Mouse (Mus musculus) left cerebral cortex, postnatal 25 days (tissue): ENCODE measurements at regions not wholly inside any gene's neighbourhood (a gene's known extent, or its start where the extent isn't known, plus 50 kb on each side); places are given as distances from the start of the nearest gene placed in this dataset.

Experiments used
- DNase-seq, 2 experiments: peaks; one replicate each; pipeline ENCODE4 v3.0.0; 2022; ENCODE audit warnings: low spot score in 2 of 2, mixed read lengths in 1 of 2
- intact Hi-C: fragments of 180-260 bp; cut with DNase I; formaldehyde crosslinking; loops from one replicate; pipeline ENCODE4 v1.15.1; 2025

DNA sequence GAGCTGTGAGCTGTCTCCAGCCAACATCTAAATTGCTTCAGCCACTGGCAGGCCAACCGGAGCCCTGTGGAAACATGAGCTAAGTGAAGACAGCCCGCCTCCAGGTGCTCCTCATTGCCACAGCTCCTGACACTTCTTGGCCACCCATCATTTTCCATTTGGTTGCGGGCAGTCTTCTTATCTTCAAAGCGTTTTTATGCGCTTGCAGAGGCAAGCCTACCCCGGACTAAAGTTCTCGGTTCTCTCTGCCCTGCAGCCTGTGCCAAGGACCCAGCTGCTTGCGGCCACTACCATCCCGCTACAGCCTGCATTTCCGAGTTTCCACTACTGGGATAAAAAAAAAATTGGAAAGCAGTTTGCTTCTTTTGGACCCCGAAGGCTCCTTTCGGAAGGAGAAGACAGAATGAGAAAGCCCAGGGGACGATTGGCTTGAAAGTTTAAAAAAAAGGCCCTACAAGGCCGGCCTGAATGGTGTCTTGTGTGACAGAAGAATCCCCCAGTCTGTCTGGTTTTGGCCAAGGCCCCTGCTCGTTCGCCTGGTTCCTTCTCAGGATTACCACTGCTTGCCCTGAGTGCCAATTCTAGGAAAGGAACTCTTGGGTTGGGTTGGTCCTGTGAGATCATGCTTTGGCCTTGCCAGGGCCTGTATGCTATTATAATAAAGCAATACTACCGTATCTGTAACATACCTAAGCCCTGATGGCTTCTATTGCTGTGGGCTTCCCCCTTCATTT lies 124.6 kb upstream of the Meis1 start:
- intact Hi-C loops: no loop called here

DNA sequence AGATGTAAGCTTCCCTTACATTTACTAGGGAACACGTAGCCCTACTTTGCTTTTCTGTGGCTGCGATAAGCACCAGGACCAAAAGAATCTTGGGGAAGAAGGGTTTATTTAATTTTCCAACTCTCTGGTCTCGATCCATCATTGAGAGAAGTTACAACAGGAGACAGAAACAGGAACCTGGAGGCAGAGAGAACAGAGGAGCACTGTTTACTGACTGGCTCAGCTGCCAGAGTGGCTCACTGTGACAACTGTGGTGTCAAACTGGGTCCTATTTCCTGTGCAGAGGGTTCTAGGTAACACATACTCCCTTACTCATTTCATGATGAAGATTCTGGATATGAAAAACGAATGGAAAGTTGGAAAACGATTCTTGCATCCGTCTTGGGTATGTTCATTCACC lies 125.7 kb upstream of the Meis1 start:
- no peak for DNase-seq
- intact Hi-C loops: no loop called here

More for the DNA sequence above, 124.6 kb upstream of the Meis1 start:
- no peak for DNase-seq

GRCm38 (mm10) chr11:19145263-19145662 lies 126.5 kb upstream of the Meis1 start:
- intact Hi-C loops: no loop called here
- no peak for DNase-seq

DNA sequence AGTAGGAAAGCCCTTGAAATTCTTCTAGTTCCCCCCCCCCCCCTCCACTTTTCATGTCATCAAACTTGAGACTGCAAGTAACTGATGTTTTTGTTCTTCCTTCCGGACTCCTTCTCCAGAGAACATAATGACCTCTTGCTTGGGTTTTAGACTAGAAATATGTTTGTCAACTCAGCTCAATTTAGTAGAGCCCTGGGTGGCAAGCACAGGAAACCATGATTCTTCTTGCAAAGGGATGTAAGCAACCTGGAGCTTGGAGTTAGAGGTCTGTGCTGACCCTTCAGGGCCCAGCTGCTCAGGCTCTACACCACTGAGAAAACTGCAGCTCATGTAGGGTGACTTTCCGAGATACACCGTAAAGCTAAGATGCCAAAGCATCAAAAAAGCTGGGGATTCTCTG lies 127.2 kb upstream of the Meis1 start:
- intact Hi-C loops: no loop called here
- no peak for DNase-seq

DNA sequence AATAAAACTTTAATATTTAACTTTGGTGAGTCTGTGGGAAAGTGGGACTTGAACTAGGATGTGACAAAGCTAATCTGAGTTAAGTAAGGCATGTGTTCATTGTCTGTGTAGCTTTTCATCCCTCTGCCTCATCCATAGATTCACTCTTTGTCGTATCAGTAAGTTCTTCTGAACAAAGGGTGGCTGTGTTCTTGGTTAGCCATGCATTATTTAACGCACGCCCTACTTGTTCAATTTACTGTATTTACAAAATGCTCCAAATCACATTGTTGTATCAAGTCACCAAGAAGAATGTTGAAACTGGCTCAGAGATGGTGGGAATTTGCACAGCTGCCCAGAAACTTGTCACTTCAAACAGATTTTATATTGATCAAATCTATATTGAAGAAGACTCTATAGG lies 132.2 kb upstream of the Meis1 start:
- intact Hi-C loops: no loop called here
- DNase-seq: no peak

DNA sequence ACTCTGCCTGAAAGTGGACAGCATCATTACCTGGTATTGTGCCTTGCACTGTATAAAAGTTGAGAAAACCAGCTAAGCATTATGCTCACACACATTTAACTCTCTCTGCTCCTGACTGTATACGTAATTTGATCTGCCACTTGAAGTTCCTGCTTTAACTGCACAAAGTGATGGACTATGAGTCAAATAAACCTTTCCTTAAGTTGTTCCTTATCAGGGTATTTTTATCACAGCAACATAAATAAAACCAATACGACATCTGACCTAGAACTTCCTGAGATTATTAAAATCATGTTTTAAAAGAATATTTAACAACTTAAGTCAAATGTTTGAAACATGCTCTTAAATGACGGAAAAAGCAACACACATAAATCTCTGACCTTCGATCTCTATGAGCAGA lies 134.9 kb upstream of the Meis1 start:
- intact Hi-C loops: no loop called here
- no peak for DNase-seq

- DNase-seq: no peak
- intact Hi-C loops: no loop called here
Measured at GRCm38 (mm10) chr11:19154813-19155616, 136.2 kb upstream of the Meis1 start.

- intact Hi-C loops: no loop called here
Measured at GRCm38 (mm10) chr11:19155617-19155983, 136.8 kb upstream of the Meis1 start.

DNA sequence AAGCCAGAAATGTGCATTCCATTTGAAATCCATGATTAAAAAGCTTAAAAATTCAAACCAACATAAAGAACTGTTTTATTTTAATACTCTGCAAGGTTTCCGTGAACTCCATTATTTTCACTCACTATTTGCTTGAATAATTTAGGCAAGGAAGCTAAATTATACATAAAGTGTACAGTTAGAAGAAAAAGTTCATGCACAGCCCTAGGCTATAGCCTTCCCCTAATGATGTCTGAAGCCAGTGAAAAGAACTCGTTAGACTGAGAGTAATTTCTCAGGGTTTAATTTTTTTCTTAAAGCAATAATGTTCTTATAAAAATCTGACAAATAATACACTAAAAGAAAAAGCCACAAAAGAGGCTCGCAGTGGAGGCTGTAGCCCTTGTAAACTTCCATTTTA lies 141.4 kb upstream of the Meis1 start:
- intact Hi-C loops: no loop called here
- DNase-seq: no peak

More at GRCm38 (mm10) chr11:19155617-19155983, 136.8 kb upstream of the Meis1 start:
- no peak for DNase-seq

DNA sequence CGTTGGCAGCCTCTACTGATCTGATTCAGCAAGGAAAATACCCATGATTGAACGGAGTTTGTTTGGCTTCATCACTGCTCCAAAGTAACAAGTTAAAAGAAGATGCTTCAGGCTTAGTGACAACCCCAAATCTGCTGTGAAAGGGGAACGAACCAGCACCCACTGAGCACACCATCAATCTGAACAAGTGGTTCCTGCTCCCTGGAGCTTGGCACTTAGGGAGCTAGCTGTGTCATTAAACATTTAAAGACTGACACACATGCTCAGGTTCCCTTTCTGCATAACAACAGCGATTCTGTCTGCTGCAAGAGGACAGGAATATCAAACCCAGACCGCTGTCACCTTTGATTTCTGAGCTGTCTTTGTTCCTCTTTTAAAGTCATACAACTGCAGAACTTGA lies 141.9 kb upstream of the Meis1 start:
- no peak for DNase-seq

GRCm38 (mm10) chr11:19170938-19171337 lies 152.2 kb upstream of the Meis1 start:
- intact Hi-C loops: no loop called here
- DNase-seq: no peak

More for the DNA sequence above, 141.9 kb upstream of the Meis1 start:
- intact Hi-C loops: no loop called here

- no peak for DNase-seq
- intact Hi-C loops: no loop called here
Measured at GRCm38 (mm10) chr11:19174305-19175017, 155.7 kb upstream of the Meis1 start.

DNA sequence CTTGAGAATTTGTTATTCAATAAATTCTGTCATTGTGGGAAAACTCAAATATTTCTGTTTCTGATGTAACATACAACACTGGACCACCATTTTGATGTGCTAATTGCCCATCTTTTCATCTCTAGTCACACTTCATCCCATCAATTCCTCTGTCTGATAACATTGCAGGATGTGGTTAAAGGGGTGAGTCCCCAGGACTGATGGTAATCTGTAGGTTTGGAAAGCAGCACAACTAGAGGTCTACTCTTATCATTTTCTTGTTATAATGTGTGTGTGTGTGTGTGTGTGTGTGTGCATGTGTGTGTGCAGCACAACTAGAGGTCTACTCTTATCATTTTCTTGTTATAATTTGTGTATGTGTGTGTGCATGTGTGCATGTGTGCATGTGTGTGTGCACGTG lies 160.5 kb upstream of the Meis1 start:
- intact Hi-C loops: no loop called here
- DNase-seq: no peak

- intact Hi-C loops: no loop called here
- DNase-seq: no peak
Measured at GRCm38 (mm10) chr11:19189778-19190177, 171.0 kb upstream of the Meis1 start.

DNA sequence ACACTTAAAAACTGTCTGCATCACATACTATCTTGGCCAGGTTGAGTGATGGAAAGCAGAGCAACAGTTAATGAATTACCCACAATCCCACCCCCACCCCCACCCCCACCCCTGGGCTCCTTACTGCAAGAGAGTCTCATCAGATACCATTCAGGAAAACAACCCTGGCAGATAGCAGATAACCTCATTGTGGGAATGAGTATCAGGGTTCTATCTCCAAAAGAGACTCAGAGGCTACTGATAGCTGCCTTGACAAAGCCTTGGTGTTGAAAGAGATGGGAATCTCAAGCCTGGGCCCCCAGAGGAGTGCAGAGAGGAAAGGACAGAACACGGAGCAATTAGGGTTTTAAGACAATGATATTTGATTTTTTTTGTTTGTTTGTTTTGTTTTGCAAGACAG lies 175.7 kb upstream of the Meis1 start:
- intact Hi-C loops: no loop called here
- DNase-seq: no peak

- intact Hi-C loops: no loop called here
- DNase-seq: no peak
Measured at GRCm38 (mm10) chr11:19197790-19198189, 179.0 kb upstream of the Meis1 start.

DNA sequence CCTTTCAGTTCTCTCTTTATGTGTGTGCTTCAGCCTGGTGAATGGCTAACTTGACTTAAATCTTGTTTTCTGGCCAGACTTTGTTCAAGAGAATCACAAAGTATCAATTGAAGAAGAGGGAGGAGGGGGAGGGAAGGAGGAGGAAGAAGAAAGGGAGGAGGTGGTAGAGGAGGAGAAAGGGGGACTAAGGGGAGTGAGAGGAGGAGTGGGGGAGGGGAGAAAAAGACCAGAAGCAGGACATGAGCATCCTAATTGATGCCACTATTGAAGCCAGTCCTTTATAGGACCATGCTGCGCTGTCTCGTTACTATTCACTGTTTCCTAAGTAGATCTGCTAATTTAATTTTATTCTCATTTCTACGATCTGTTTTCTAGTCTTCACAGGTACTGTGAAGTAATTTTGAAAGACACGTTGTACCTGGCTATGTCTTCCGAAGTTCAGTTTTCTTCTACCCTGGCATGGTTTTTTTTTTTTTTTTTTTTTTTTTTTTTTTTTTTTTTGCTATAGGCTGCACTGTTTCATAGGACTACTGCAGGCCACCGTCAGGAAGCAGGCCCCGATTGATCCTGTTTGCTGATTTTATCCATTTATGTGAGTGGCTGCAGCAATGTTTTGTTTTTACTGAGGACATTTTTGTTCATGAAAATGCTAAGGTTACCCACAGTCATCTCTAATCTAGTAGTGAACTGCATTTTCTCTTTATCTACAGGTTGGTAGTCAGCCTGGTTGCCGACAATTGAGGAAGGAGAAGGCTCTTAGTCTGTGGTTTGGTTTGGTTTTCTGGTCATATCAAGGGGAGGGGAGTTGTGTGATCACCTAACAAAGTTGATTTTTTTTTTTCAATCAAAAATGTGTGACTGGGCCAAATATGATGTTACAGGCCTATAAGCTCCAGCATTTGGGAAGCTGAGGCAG lies 184.1 kb upstream of the Meis1 start:
- no peak for DNase-seq
- intact Hi-C loops: loop anchor here (10.0 kb wide), 1 partner anchor 178 kb away; no protein-coding TSS in a partner anchor

GRCm38 (mm10) chr11:19203518-19203900 lies 184.7 kb upstream of the Meis1 start:
- no peak for DNase-seq
- intact Hi-C loops: loop anchor here (10.0 kb wide), 1 partner anchor 179 kb away; no protein-coding TSS in a partner anchor

DNA sequence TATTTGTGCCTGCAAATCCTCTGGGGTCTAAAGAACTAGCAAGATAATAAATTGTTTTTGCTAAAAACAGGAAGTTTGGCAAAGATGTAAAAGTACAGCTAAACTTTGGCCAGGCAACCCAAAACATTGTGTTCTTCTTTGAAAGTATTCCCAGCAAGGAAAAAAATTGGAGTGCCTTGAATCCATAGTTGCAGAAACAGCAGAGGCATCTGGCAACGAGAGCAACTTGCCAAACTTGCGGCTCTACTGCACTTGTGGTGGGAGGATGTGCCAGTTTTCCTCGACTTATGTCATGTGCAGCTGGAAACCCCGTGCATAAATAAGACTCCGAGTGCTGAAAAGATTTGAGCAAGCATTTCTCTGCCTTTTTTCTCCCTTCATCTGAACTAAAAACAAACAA lies 185.2 kb upstream of the Meis1 start:
- DNase-seq: peak; percentile 57 to 88
- intact Hi-C loops: loop anchor here (10.0 kb wide), 1 partner anchor 179 kb away; no protein-coding TSS in a partner anchor
